Mouse (Mus musculus): ENCODE measurements at regions not wholly inside any gene's neighbourhood (a gene's known extent, or its start where the extent isn't known, plus 50 kb on each side); places are given as distances from the start of the nearest gene placed in this dataset.

GRCm38 (mm10) chr1:102628061-102628460, 2140.3 kb upstream of the Cdh20 start:
- DNase-seq (ENCODE audit: low spot score in 2 of 2): peak; percentile 100

- DNase-seq (ENCODE audit: low spot score in 2 of 2): no peak
Observed at GRCm38 (mm10) chr1:102644379-102644778, 2123.9 kb upstream of the Cdh20 start.

GRCm38 (mm10) chr1:102687367-102688070, 2080.8 kb upstream of the Cdh20 start:
- no peak for DNase-seq (ENCODE audit: low spot score in 2 of 2)

GRCm38 (mm10) chr1:102716459-102716858, 2051.9 kb upstream of the Cdh20 start:
- DNase-seq (ENCODE audit: low spot score in 2 of 2): no peak

- DNase-seq (ENCODE audit: low spot score in 2 of 2): no peak
Observed at GRCm38 (mm10) chr1:102733991-102734390, 2034.3 kb upstream of the Cdh20 start.

- DNase-seq (ENCODE audit: low spot score in 2 of 2): no peak
Observed at GRCm38 (mm10) chr1:102735392-102735791, 2032.9 kb upstream of the Cdh20 start.

- DNase-seq (ENCODE audit: low spot score in 2 of 2): no peak
Observed at GRCm38 (mm10) chr1:102757941-102758340, 2010.4 kb upstream of the Cdh20 start.

Data from frontal cortex, postnatal 36 days (tissue).